Mouse (Mus musculus) neural tube, embryonic 14.5 days (tissue): ENCODE measurements around the gene Selplg. TPM values are rescaled to one million over a fixed set of nuclear protein-coding genes. Genes with fewer than 3 reads are reported as not detected.
"Not testable (repeated sequence)": the region's sequence is repeated elsewhere in the genome, so short reads cannot be mapped to it uniquely, and the experiment has no call there.

ENCODE experiments used
- ATAC-seq: fragments of 200-750 bp; cut with Nextera tagmentation; 2 replicates; pipeline ENCODE4 v1.8.0; 2017; ENCODE audit warnings: low read depth, mild to moderate bottlenecking, moderate TSS enrichment, moderate library complexity
- H3K27ac ChIP-seq: fragments of 300-500 bp; sonication (generic); 2 replicates; pipeline ENCODE4 v1.5.1; 2014; ENCODE audit warnings: low read depth, mild to moderate bottlenecking, control low read depth, low read length, moderate library complexity, mixed read lengths
- H3K27me3 ChIP-seq: fragments of 300-500 bp; sonication (generic); 2 replicates; pipeline ENCODE4 v1.6.1; 2014; ENCODE audit warnings: low read length; ENCODE audit not compliant: control insufficient read depth, insufficient read depth
- H3K36me3 ChIP-seq: fragments of 300-500 bp; sonication (generic); 2 replicates; pipeline ENCODE4 v1.6.1; 2014; ENCODE audit warnings: low read length, mixed read lengths; ENCODE audit not compliant: control insufficient read depth, insufficient read depth
- H3K4me1 ChIP-seq: fragments of 300-500 bp; sonication (generic); 2 replicates; pipeline ENCODE4 v1.6.1; 2014; ENCODE audit warnings: low read length; ENCODE audit not compliant: control insufficient read depth, insufficient read depth
- H3K4me2 ChIP-seq: fragments of 300-500 bp; sonication (generic); 2 replicates; pipeline ENCODE4 v1.6.1; 2014; ENCODE audit warnings: mild to moderate bottlenecking, low read depth, low read length, control low read depth
- H3K4me3 ChIP-seq: fragments of 300-500 bp; sonication (generic); 2 replicates; pipeline ENCODE4 v1.5.1; 2014; ENCODE audit warnings: low read depth, low read length, control low read depth, mixed read lengths
- H3K9ac ChIP-seq: fragments of 300-500 bp; sonication (generic); replicated peaks from 2 replicates; pipeline ENCODE4 v1.6.1; 2014; ENCODE audit warnings: low read depth, mild to moderate bottlenecking, control low read depth, low read length, mixed read lengths
- H3K9me3 ChIP-seq: fragments of 300-500 bp; sonication (generic); 2 replicates; pipeline ENCODE4 v1.6.1; 2016; ENCODE audit warnings: low read length; ENCODE audit not compliant: control insufficient read depth
- WGBS: fragments of 180-500 bp; shearing (Covaris S2); extraction: QIAGEN DNeasy Blood & Tissue Kit; methylation state at CpG from one replicate; pipeline ENCODE4 v1.1.7; 2014; 5-methylcytosine and 5-hydroxymethylcytosine counted together
- polyA plus RNA-seq: library from polyadenylated mRNA; unstranded; fragments of >200 nt; fragmentation: Nextera tagmentation; extraction: Ambion mirVana; gene quantifications from 2 replicates; pipeline ENCODE4 v1.2.1, GENCODE M21; 2014

Selplg gene
- polyA plus RNA-seq, 1 experiment from 2014 or later: 1.8 TPM

DNA sequence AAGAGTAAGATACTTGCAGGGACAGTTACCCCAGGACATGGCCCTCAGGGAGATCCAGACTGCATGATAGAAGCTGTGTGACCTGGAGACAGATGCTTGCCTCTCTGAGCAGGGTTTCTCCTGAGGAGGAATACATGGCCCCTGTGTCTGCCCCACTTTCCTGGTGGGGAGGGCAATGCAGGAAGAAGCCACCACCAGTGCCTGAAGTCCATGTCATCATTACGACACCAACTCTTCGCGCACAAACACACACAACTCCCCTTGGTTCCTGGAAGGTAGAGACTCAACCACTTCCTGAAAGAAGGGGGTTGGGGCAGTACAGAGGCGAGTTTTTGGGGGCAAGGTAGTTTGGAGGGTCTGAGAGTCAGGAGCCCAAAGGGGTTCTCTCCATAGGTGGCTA lies 8.2 kb downstream of the Selplg start:
- Histone ChIP-seq H3K9me3 (no peaks in the 10 kb centered on the region), H3K4me2 (no peak overlapping the region), H3K4me1 (no peaks in the 10 kb centered on the region), H3K9ac (no peak overlapping the region), H3K36me3 (no peaks in the 10 kb centered on the region), H3K4me3 (no peak overlapping the region), H3K27me3 (no peaks in the 10 kb centered on the region), H3K27ac (no peak overlapping the region)
- WGBS: 98% methylated on average over 4 of the region's 4 CpGs
- no peak for ATAC-seq

DNA sequence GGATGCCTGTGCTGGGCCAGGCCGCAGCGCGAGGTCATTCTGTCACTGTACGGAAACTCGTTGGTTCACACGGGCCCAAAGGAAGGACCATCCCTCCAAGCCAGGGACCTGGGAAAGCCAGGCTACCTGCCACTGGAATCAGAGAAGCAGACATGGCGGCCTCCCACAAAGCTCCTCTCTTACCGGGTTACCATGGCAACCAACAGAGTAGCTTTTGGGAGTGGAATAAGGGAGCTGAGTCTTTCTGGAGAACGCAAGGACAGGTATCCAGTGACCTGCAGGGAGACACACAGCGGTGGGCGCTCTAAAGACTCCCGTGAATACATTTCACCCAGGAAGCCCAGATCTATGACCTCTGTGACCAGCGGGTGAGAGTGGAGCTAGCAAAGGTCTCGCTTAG lies 13.9 kb downstream of the Selplg start:
- no peak for ATAC-seq
- Histone ChIP-seq H3K4me1 (no peaks in the 10 kb centered on the region), H3K9me3 (no peaks in the 10 kb centered on the region), H3K36me3 (no peaks in the 10 kb centered on the region), H3K4me2 (no peak overlapping the region), H3K27ac (no peak overlapping the region), H3K9ac (no peak overlapping the region), H3K4me3 (no peak overlapping the region), H3K27me3 (no peaks in the 10 kb centered on the region)
- 73% methylated on average over 14 of the region's 14 CpGs for WGBS

DNA sequence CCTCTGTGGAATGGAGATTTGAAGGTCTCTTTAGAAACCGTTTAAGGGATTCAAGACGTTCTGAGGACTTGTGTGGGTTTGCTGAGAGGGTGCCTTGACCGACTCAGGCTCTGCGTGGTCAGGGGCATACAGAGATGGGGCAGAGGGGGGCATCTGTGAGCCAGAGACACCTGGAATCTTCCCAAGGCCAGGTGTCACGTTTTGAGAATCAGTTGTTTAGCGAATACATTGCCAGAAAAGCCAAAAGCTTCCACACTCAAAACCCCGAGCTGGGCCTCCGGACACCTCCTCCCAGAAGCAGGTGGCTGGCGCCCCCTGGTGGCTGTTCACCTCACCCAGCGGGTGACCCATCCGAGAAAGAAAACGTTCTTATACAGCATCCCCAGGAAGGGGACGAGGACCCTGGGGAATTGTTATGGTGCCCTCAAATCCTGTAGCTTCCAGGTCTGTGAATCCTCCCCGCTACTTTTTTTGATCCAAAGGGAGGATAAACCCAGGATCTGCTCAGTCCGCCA lies 16.7 kb downstream of the Selplg start:
- H3K4me2 ChIP-seq: no peak overlapping the region
- 15% methylated on average over 15 of the region's 15 CpGs for WGBS
- no peaks in the 10 kb centered on the region for H3K27me3 ChIP-seq
- H3K9ac ChIP-seq: 0 out of 2 replicates have a peak overlapping the region, but pooled peaks have one; percentile 1
- ATAC-seq: no peak
- no peaks in the 10 kb centered on the region for H3K9me3 ChIP-seq
- H3K4me1 ChIP-seq: no peaks in the 10 kb centered on the region
- H3K36me3 ChIP-seq: no peaks in the 10 kb centered on the region
- H3K27ac ChIP-seq: no peak overlapping the region
- H3K4me3 ChIP-seq: no peak overlapping the region

DNA sequence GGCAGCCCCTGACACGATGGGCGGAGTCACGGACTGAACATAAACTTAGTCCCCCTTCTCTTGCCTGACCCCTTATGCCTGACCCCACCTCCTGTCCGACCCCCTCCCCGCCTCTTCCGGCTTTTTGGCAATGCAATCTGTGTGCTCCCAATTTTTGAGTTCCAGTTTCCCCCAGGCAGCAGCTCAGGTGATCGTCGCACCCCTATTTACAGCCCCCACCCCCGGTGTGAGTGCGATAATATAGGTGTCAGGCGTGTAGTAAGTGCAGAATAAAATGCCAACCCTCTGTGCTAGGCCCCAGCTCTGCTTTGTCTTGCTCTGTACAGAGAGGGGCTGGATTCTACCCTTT lies 17.4 kb downstream of the Selplg start:
- no peak overlapping the region for H3K9ac ChIP-seq
- WGBS: 59% methylated on average over 11 of the region's 11 CpGs

DNA sequence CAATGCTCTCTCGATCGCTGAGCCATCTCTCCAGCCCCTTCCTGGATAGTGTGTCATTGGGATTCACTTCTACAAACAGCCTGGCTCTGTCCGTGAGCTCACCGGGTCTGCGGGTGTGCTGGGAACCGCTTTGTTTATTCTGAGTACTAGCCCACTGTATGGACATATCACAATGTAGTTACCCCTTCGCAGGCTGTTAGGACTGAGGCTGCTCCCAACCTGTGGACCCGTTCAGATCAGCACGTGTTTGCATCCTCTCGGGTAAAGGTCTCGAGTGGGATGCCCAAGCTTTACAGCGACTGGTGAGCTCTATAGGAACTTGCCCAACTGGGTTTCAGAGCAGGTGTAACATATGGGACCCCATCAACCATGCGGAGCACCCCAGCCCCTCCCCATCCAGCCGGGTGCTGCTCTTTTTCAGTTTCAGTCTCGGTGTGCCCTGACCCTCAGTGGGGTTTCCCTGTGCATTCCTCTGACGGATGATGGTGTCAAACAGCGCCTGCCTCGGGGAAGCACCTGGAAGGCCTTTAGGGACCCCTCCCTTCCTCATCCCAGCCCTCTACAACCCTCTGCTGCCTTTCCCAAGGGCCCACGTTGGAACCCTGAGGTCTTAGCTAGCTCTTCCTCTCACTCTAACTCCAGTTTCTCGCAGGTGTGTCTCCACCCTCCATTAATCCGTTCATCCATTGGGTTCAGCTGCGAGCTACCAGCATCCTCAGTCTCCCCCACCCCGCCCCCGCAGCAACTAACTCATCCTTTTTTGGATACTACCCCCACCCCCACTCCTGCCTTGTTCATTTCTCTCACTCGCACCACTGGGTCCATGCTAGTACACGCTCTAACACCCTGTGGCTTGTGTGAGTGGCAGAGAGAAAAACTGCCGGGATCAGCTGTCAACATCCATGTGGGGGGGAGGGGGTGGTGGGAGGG lies 18.1 kb downstream of the Selplg start:
- 40% methylated on average over 27 of the region's 27 CpGs for WGBS
- Histone ChIP-seq H3K27me3 (no peaks in the 10 kb centered on the region), H3K4me1 (no peaks in the 10 kb centered on the region), H3K27ac (no peak overlapping the region), H3K9ac (no peak overlapping the region), H3K4me2 (no peak overlapping the region), H3K4me3 (no peak overlapping the region), H3K36me3 (no peaks in the 10 kb centered on the region), H3K9me3 (no peaks in the 10 kb centered on the region)
- ATAC-seq: no peak

More for the DNA sequence above, 17.4 kb downstream of the Selplg start:
- ATAC-seq: no peak
- H3K36me3 ChIP-seq: no peaks in the 10 kb centered on the region
- no peaks in the 10 kb centered on the region for H3K4me1 ChIP-seq
- no peaks in the 10 kb centered on the region for H3K9me3 ChIP-seq
- no peak overlapping the region for H3K27ac ChIP-seq
- H3K27me3 ChIP-seq: no peaks in the 10 kb centered on the region
- no peak overlapping the region for H3K4me2 ChIP-seq
- no peak overlapping the region for H3K4me3 ChIP-seq

DNA sequence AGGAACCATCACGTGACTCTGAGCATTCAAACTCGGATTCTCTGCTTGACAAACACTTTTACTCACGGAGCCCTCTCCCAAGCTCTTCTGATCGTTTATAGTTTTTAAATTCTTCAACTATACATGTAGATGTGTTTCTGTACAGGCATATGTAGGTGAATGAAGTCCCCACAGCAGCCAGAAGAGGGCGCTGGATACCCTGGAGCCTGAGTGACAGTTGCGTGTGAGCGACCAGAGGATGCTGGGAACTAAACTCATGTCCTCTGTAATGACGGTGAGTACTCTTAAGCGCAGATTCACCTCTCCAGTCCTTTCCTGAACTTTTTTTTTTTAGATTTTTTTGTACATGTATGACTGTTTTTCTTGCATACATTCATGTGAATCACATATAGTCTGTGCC lies 18.8 kb downstream of the Selplg start:
- no peaks in the 10 kb centered on the region for H3K36me3 ChIP-seq
- H3K4me3 ChIP-seq: no peak overlapping the region
- no peak overlapping the region for H3K27ac ChIP-seq
- 25% methylated on average over 9 of the region's 9 CpGs for WGBS
- no peaks in the 10 kb centered on the region for H3K4me1 ChIP-seq
- H3K4me2 ChIP-seq: no peak overlapping the region
- no peak overlapping the region for H3K9ac ChIP-seq
- H3K9me3 ChIP-seq: no peaks in the 10 kb centered on the region
- ATAC-seq: no peak
- H3K27me3 ChIP-seq: no peaks in the 10 kb centered on the region

DNA sequence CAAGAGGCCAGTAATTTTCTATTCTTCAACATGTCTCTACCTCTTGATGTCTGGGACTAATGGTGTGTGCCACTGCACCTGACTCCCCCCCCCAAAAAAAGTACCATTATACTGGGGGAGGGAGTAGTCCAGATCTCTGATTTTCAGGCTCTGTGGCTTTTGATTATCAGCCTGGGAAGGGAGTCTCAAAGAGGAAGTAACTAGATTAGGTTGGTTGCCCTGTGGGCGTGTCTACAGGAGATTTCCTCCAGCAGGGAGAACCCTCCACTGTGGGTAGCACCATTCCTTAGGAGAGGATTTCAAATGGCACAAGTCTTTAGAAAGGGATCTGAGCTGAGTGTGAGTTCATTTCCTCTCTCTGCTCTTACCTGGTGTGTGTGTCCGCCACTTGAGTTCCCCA lies 19.8 kb downstream of the Selplg start:
- ATAC-seq: no peak
- H3K4me3 ChIP-seq: no peak overlapping the region
- no peaks in the 10 kb centered on the region for H3K36me3 ChIP-seq
- WGBS: 90% methylated on average over 2 of the region's 2 CpGs
- H3K27me3 ChIP-seq: no peaks in the 10 kb centered on the region
- H3K27ac ChIP-seq: no peak overlapping the region
- H3K9ac ChIP-seq: no peak overlapping the region
- H3K4me1 ChIP-seq: no peaks in the 10 kb centered on the region
- no peak overlapping the region for H3K4me2 ChIP-seq
- no peaks in the 10 kb centered on the region for H3K9me3 ChIP-seq

DNA sequence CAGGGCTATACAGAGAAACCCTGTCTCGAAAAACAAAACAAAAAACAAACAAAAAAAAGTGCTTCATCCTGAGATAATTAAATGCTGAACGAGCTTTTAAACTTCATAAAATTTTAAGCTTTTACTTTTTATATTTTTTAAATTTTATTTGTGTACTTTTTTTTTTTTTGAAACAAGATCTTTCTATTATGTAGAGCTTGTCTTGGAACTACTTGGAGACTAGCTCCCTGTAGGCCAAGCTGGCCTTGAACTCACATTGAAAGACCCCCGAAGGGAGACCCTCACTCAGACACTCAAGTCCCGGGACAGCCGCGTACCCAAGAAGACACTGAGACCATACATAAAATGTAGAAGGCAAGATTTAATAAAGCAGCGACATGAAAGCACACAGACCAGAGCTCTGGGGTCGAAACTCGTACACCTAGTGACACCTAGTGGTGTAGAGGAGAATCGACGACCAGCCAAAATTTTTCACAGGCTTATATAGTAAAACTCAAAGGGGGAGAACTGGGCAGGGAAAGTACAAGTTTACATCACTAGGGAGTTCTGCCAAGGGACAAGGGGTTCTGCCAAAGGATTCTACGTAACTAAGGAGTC lies 20.5 kb downstream of the Selplg start:
- H3K9me3 ChIP-seq, H3K36me3 ChIP-seq, H3K27ac ChIP-seq, H3K27me3 ChIP-seq, H3K4me3 ChIP-seq, H3K9ac ChIP-seq, H3K4me2 ChIP-seq, H3K4me1 ChIP-seq, ATAC-seq: not testable (repeated sequence)
- 25% methylated on average over 11 of the region's 12 CpGs for WGBS

DNA sequence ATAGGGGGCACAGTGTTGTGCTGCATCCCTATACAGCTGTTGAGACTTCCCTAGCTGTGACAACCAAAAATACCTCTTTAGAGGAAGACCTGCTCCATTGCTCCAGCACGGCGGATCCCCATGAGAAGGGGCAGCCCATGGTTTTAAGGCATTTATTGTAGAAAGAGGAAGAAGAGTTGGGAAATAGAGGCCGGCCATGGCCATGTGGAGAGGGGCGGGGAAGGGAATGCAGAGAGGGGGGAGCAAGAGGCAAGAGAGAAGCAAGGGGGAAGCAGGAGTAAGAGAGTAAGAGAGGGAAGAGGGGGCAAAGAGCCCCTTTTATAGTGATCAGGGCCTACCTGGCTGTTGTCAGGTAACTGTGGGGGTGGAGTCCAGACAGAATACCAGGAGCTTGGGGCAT lies 22.3 kb downstream of the Selplg start:
- Histone ChIP-seq H3K27me3 (no peaks in the 10 kb centered on the region), H3K4me1 (no peaks in the 10 kb centered on the region), H3K4me3 (no peak overlapping the region), H3K9me3 (no peaks in the 10 kb centered on the region), H3K9ac (no peak overlapping the region), H3K27ac (no peak overlapping the region), H3K4me2 (no peak overlapping the region), H3K36me3 (no peaks in the 10 kb centered on the region)
- WGBS: 94% methylated on average over 4 of the region's 4 CpGs
- no peak for ATAC-seq
